Mouse (Mus musculus) thymus, adult 2 months (tissue): ENCODE data around the gene Dennd2d.

ENCODE experiments used
- CTCF ChIP-seq: fragments of 200-500 bp; IDR thresholded peaks from 2 replicates; pipeline ENCODE4 v1.5.1; 2012; ENCODE audit warnings: mild to moderate bottlenecking, control low read depth, low read length, moderate library complexity, borderline replicate concordance; ENCODE audit not compliant: control insufficient read depth, poor library complexity, insufficient read depth; ENCODE audit errors: extremely low read depth
- POLR2A ChIP-seq: fragments of 200-500 bp; IDR thresholded peaks from 2 replicates; pipeline ENCODE4 v1.6.1; 2012; ENCODE audit warnings: mild to moderate bottlenecking, low read length, control low read depth, moderate library complexity; ENCODE audit not compliant: control insufficient read depth, poor library complexity, insufficient read depth; ENCODE audit errors: extremely low read depth

- TF ChIP-seq POLR2A (no peak), CTCF (no peak)
These were observed 11.0 kb downstream of the Dennd2d start for GRCm38 (mm10) chr3:106493202-106493601.
